Comparison of ENCODE assay signal across 21 mouse cellular contexts in the genomic region with DNA sequence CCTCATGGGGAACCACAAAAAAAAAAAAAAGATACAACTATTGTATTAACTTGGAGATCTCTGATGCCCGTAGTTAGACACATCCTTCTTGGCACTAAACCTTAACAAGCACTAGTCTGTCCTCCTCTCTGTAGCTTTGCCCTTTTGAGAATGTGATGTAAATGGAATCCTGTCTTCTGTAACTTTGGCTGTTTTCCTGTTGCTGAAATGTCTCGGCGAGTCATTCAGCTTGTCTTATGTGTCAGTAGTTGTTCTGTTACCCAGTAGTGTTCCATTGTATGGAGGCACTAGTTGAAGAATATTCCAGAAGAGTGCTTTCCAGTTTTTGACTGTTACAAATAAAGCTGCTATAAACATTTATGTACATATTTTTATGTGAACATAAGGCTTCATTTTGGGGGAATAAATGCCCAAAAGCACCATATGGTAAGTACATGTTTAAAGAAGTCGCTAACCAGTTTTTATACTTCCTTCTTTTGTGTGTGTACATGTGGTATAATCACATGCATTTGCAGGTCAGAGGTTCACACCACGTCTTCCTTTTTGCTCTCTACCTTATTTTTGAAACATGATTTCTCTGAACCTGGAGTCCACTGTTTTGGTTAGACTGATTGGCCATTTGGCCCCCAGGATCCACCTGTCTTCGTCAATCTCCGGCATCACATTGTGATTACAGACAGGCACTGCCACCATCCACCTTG. TPM values are rescaled to one million over a fixed set of nuclear protein-coding genes. Genes with fewer than 3 reads are reported as not detected.
DNase-seq lines count a peak whose midpoint lies in the region; ATAC-seq and TF ChIP-seq lines count a peak whose summit lies in the region.
"Had no signal": no experiment of that assay in that cellular context is flagged by ENCODE, and none has a peak within 500 bp of the region (broad histone marks: within the 10 kb centered on the region; RNA-seq: fewer than 3 reads in every experiment).

No protein-coding gene starts in this region.

- H3K4me1 ChIP-seq in bone marrow macrophage, adult 2 months (ENCODE audit: control insufficient read depth, insufficient read depth, low read length): peaks cover 39% of the 10 kb centered on the region
- 0 out of 2 replicates have a peak, but pooled peaks cover 3% of the 10 kb centered on the region for H3K4me1 ChIP-seq in limb, embryonic 10.5 days

- WGBS in limb, embryonic 10.5 days: 96% methylated on average over 7 of the region's 7 CpGs

- TF ChIP-seq CTCF in bone marrow macrophage, adult 2 months (IDR thresholded peaks at IDR 0.05; ENCODE audit: low read depth, low read length): no peak

- no peaks in the 10 kb centered on the region for H3K27me3 ChIP-seq in limb, embryonic 10.5 days (ENCODE audit: low read depth, poor library complexity, severe bottlenecking)
- H3K27me3 ChIP-seq: forebrain, embryonic 13.5 days; hindbrain, embryonic 12.5 days had no signal

- TF ChIP-seq POLR2A in bone marrow macrophage, adult 2 months (IDR thresholded peaks at IDR 0.05; ENCODE audit: borderline replicate concordance, low read depth, low read length): no peak

- no peaks in the 10 kb centered on the region for H3K9me3 ChIP-seq in limb, embryonic 10.5 days (replicated peaks)
- H3K9me3 ChIP-seq: embryonic facial prominence, embryonic 10.5 days; forebrain, embryonic 13.5 days; heart, embryonic 10.5 days; hindbrain, embryonic 12.5 days had no signal

- peak; percentile 25 for DNase-seq in Muller cell, postnatal 12 days (ENCODE audit: inconsistent ontology term)
- no peak for DNase-seq in right cerebral cortex, adult 18-20 months
- DNase-seq in limb, embryonic 10.5 days (ENCODE audit: low spot score): no peak
- no peak for DNase-seq in frontal cortex, adult 2 months (ENCODE audit: extremely low spot score in 1 of 2, low spot score in 1 of 2)
- DNase-seq: adrenal gland, postnatal 10 days; cerebellum, adult 11-12 months; cerebellum, adult 9-10 months; cerebellum, postnatal 36 days; gastrocnemius, postnatal 25 days; heart, adult 11 months; heart, postnatal 10 days; heart, postnatal 4 days had no signal

- H3K27ac ChIP-seq in bone marrow macrophage, adult 2 months (ENCODE audit: insufficient read depth, low read depth, low read length): peak overlapping the region; percentile 20; the same call in 1 of the 2 replicates
- H3K27ac ChIP-seq in limb, embryonic 10.5 days: no peak overlapping the region
- H3K27ac ChIP-seq: embryonic facial prominence, embryonic 10.5 days; forebrain, embryonic 13.5 days; heart, embryonic 10.5 days; hindbrain, embryonic 12.5 days had no signal

- H3K36me3 ChIP-seq in limb, embryonic 10.5 days: peaks cover 39% of the 10 kb centered on the region

- no peak overlapping the region for H3K4me3 ChIP-seq in bone marrow macrophage, adult 2 months (ENCODE audit: insufficient read depth, low read length)
- no peak overlapping the region for H3K4me3 ChIP-seq in limb, embryonic 10.5 days
- H3K4me3 ChIP-seq: embryonic facial prominence, embryonic 10.5 days; forebrain, embryonic 13.5 days; heart, embryonic 10.5 days; hindbrain, embryonic 12.5 days had no signal

- peak; percentile 57 for ATAC-seq in megakaryocyte progenitor cell, adult 5-6 weeks (replicated peaks; ENCODE audit: poor library complexity)
- ATAC-seq: forebrain, embryonic 13.5 days; hindbrain, embryonic 16.5 days; inflammation-experienced regulatory T-cells, adult 6 months; intestine, postnatal 0 days had no signal

RNA-seq across cellular contexts. Expression of a gene that starts 8.3 kb away (rescaled TPM):
- 28.9 and 31.0 TPM in 2 replicates for polyA plus RNA-seq in bone marrow macrophage, adult 2 months (2012; ENCODE audit: insufficient read depth, insufficient read length, missing spikeins)
- 41.2 and 44.9 TPM in 2 replicates for total RNA-seq in megakaryocyte progenitor cell, adult 5-6 weeks (2015)
- total RNA-seq in megakaryocyte progenitor cell, adult 5-6 weeks (2017): 35.7 and 44.7 TPM in 2 replicates
- 9.9 and 10.0 TPM in 2 replicates for polyA plus RNA-seq in limb, embryonic 10.5 days (2016; fragmentation: Nextera tagmentation; extraction: Ambion mirVana)
- 30.9 and 31.2 TPM in 2 replicates for polyA plus RNA-seq in frontal cortex, adult 2 months (2012; rRNA removed)
